In the genomic region with DNA sequence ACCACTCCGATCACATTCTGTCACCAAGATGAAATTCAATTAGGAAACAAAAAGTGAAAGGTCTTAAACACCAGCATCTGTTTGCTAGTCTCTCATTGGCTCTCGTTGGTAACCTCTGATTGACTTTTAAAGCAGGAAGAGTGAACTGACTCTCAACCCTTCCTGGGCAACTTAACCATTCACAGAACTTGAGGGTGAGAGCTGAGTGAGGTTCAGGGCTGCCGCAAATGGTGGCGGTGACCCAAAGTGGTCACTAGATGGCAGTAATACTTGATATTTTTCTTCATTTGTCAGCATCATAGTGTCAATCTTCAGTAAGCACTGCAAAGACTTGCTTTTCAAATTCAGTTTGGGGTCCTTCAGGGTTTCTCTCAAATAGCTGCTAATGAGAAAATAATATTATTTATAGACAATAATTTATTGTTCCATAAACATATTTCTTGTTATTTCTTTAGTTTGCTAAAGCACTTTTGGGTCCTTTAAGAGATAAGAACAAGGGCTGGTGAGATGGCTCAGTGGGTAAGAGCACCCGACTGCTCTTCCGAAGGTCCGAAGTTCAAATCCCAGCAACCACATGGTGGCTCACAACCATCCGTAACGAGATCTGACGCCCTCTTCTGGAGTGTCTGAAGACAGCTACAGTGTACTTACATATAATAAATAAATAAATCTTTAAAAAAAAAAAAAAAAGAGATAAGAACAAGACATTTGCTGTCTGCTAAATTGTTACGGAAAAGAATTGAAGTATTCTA, we compare ENCODE assay signal across 8 mouse cellular contexts.
A peak's percentile ranks its signal among the peaks of the same experiment; 100 is the strongest.
DNase-seq lines count a peak whose midpoint lies in the region; ATAC-seq and TF ChIP-seq lines count a peak whose summit lies in the region.
"Not testable (repeated sequence)": the region's sequence is repeated elsewhere in the genome, so short reads cannot be mapped to it uniquely, and the experiment has no call there.

No protein-coding gene starts in this region.

- not testable (repeated sequence) for H3K36me3 ChIP-seq in hindbrain, postnatal 0 days (ENCODE audit: insufficient read depth, low read length); lung, postnatal 0 days (ENCODE audit: insufficient read depth, low read length); neural tube, embryonic 12.5 days

- peak; percentile 89 for ATAC-seq in common myeloid progenitor, adult 5-6 weeks (replicated peaks; ENCODE audit: low read depth, poor library complexity, severe bottlenecking)
- ATAC-seq in hindbrain, postnatal 0 days: peak; percentile 85
- peak; percentile 75 for ATAC-seq in lung, postnatal 0 days
- peak; percentile 71 for ATAC-seq in neural tube, embryonic 12.5 days (ENCODE audit: low FRiP score, low read depth)

- TF ChIP-seq CTCF in hindbrain, postnatal 0 days (IDR thresholded peaks at IDR 0.05; ENCODE audit: low read depth): peak; percentile 47; the same call in 1 of the 2 replicates
- peak; percentile 71 for TF ChIP-seq CTCF in layer of hippocampus, adult 2 months (conservative IDR thresholded peaks at IDR 0.05)
- peak; percentile 53 for TF ChIP-seq CTCF in lung, postnatal 0 days (IDR thresholded peaks at IDR 0.05)

- not testable (repeated sequence) for H3K4me1 ChIP-seq in hindbrain, postnatal 0 days (ENCODE audit: insufficient read depth, low read length); lung, postnatal 0 days (ENCODE audit: insufficient read depth, low read depth, low read length); neural tube, embryonic 12.5 days

- intact Hi-C loops in gastrocnemius, postnatal 14 days (cut with DNase I; ENCODE audit: low total_unique reads): not testable (repeated sequence)

- TF ChIP-seq EP300 in lung, postnatal 0 days (IDR thresholded peaks at IDR 0.05): not testable (repeated sequence)

- H3K27me3 ChIP-seq in hindbrain, postnatal 0 days (ENCODE audit: insufficient read depth, low read length); lung, postnatal 0 days (replicated peaks; ENCODE audit: insufficient read depth, low read length); neural tube, embryonic 12.5 days (replicated peaks): not testable (repeated sequence)

- not testable (repeated sequence) for H3K9ac ChIP-seq in hindbrain, postnatal 0 days (replicated peaks; ENCODE audit: low read length); lung, postnatal 0 days (replicated peaks; ENCODE audit: low read depth); neural tube, embryonic 12.5 days

- not testable (repeated sequence) for H3K27ac ChIP-seq in hindbrain, postnatal 0 days; layer of hippocampus, adult 2 months; lung, postnatal 0 days (ENCODE audit: low read length); neural tube, embryonic 12.5 days

- not testable (repeated sequence) for H3K9me3 ChIP-seq in hindbrain, postnatal 0 days (ENCODE audit: low read length); lung, postnatal 0 days (ENCODE audit: low read length); neural tube, embryonic 12.5 days

- H3K4me2 ChIP-seq in hindbrain, postnatal 0 days (ENCODE audit: low read depth, low read length); lung, postnatal 0 days (replicated peaks; ENCODE audit: low read depth, low read length); neural tube, embryonic 12.5 days (replicated peaks): not testable (repeated sequence)

- WGBS in hindbrain, postnatal 0 days: 50% methylated on average over 8 of the region's 11 CpGs
- WGBS in lung, postnatal 0 days: 33% methylated on average over 8 of the region's 11 CpGs
- WGBS in neural tube, embryonic 12.5 days: 61% methylated on average over 9 of the region's 11 CpGs

- peak; percentile 24 for DNase-seq in MEL-GATA-1-ER (ENCODE audit: extremely low read depth, low read depth)
- DNase-seq in gastrocnemius, postnatal 14 days: peak; percentile 4
- peak; percentile 28 for DNase-seq in hindbrain, postnatal 0 days (ENCODE audit: low spot score)
- peak in 1 of 2 experiments; percentile 49 for DNase-seq in layer of hippocampus, adult 2 months (ENCODE audit: low spot score in 2 of 2)
- DNase-seq in lung, postnatal 0 days (ENCODE audit: low spot score): peak; percentile 20
- peak; percentile 30 for DNase-seq in thymus, postnatal 25 days

- not testable (repeated sequence) for H3K4me3 ChIP-seq in hindbrain, postnatal 0 days (ENCODE audit: low read length); layer of hippocampus, adult 2 months; lung, postnatal 0 days (ENCODE audit: low read depth, low read length); neural tube, embryonic 12.5 days
